Mouse (Mus musculus) liver, postnatal 0 days (tissue): Measurements from ENCODE around the gene Pdcl2. TPM values are rescaled to one million over a fixed set of nuclear protein-coding genes. Genes with fewer than 3 reads are reported as not detected.

Source experiments
- ATAC-seq: fragments of 200-750 bp; cut with Nextera tagmentation; 2 replicates; pipeline ENCODE4 v1.8.0; 2017; ENCODE audit warnings: mild to moderate bottlenecking, moderate library complexity
- DNase-seq: peaks from one replicate; pipeline ENCODE4 v3.0.0-alpha.2; 2016
- H3K27ac ChIP-seq: fragments of 300-500 bp; sonication (generic); 2 replicates; pipeline ENCODE4 v1.5.1; 2014; ENCODE audit warnings: antibody characterized with exemption, moderate library complexity, mild to moderate bottlenecking, low read depth
- H3K27me3 ChIP-seq: fragments of 300-500 bp; sonication (generic); 2 replicates; pipeline ENCODE4 v1.6.1; 2014; ENCODE audit warnings: low read length, control low read depth, mixed read lengths; ENCODE audit not compliant: insufficient read depth
- H3K36me3 ChIP-seq: fragments of 300-500 bp; sonication (generic); replicated peaks from 2 replicates; pipeline ENCODE4 v1.6.1; 2014; ENCODE audit warnings: mild to moderate bottlenecking, control low read depth, low read length, moderate library complexity, mixed read lengths; ENCODE audit not compliant: insufficient read depth
- H3K4me1 ChIP-seq: fragments of 300-500 bp; sonication (generic); 2 replicates; pipeline ENCODE4 v1.6.1; 2014; ENCODE audit warnings: antibody characterized with exemption, mild to moderate bottlenecking, control low read depth; ENCODE audit not compliant: insufficient read depth
- H3K4me2 ChIP-seq: fragments of 300-500 bp; sonication (generic); 2 replicates; pipeline ENCODE4 v1.6.1; 2014; ENCODE audit warnings: low read depth, mild to moderate bottlenecking, low read length, moderate library complexity, mixed read lengths
- H3K4me3 ChIP-seq: fragments of 300-500 bp; sonication (generic); 2 replicates; pipeline ENCODE4 v1.5.1; 2014; ENCODE audit warnings: low read depth, low read length
- H3K9ac ChIP-seq: fragments of 300-500 bp; sonication (generic); replicated peaks from 2 replicates; pipeline ENCODE4 v1.6.1; 2014; ENCODE audit warnings: mild to moderate bottlenecking, moderate library complexity
- H3K9me3 ChIP-seq: fragments of 300-500 bp; sonication (generic); 2 replicates; pipeline ENCODE4 v1.6.1; 2016; ENCODE audit warnings: mild to moderate bottlenecking, control low read depth, low read length, mixed read lengths
- CTCF ChIP-seq: sonication (generic); IDR thresholded peaks from 2 replicates; pipeline ENCODE4 v1.5.1; 2016; ENCODE audit warnings: antibody characterized with exemption, low read depth
- EP300 ChIP-seq: IDR thresholded peaks from 2 replicates; pipeline ENCODE4 v1.6.1; 2016; ENCODE audit warnings: antibody characterized with exemption, low read depth, mild to moderate bottlenecking
- WGBS: fragments of 180-500 bp; shearing (Covaris S2); extraction: QIAGEN DNeasy Blood & Tissue Kit; methylation state at CpG from one replicate; pipeline ENCODE4 v1.1.7; 2014; ENCODE audit not compliant: insufficient replicate concordance; 5-methylcytosine and 5-hydroxymethylcytosine counted together
- polyA plus RNA-seq: library from polyadenylated mRNA; unstranded; fragments of >200 nt; fragmentation: Nextera tagmentation; extraction: Ambion mirVana; gene quantifications from 2 replicates; pipeline ENCODE4 v1.2.1, GENCODE M21; 2015

Pdcl2 gene
- polyA plus RNA-seq, result not detected in 2 replicates

DNA sequence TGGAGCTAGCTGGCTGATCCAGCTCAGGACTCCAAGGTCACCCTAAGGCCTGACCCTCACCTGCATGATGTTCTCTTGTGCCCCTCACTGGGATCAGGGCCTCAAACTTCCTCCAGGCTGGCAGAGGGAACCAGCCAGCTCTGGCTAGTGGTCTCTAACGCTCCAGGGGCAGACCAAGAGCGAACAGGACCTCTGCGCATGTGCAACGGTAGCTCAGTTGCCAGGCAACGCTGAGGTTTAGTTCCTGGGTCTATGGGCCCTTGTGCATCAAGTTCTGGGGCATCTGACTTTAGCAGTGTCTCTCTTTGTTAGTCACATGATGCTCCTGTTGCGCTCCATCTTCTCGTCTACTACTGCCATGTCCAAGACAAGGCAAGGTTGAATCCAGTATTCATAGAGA is at the start of gene Pdcl2:
Gene Pdcl2, minus strand, starts transcription at position 204 of the 400 bp plus-strand sequence.
- Histone ChIP-seq H3K27me3 (no peaks in the 10 kb centered on the region), H3K9me3 (no peaks in the 10 kb centered on the region), H3K36me3 (no peaks in the 10 kb centered on the region), H3K4me2 (no peak within 1 kb of the TSS), H3K4me1 (no peaks in the 10 kb centered on the region), H3K27ac (no peak within 1 kb of the TSS), H3K4me3 (no peak within 1 kb of the TSS), H3K9ac (no peak within 1 kb of the TSS)
- WGBS, result 83% methylated on average over 7 of the region's 7 CpGs
- TF ChIP-seq CTCF (no peak), EP300 (no peak)
- ATAC-seq, result no peak
- no peak for DNase-seq

DNA sequence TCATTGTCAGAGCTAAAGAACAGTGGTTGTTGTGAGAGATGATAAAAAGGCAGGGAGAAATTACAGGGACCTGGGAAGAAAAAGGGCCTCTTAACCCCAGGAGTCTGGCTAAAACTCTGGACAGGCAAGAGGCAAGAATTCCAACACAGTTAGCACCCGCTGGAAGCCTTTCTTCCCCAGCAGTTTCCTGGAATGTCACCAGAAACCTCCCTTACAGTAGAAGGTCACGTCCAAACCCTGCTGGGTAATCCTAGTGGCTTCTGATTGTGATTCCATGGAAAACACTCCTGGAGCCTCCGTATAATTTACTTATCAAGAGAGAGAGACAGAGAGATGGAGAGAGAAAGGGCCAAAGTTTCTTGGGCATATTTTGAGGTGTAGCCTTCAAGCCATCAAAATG is 48.3 kb upstream of the Pdcl2 start:
- H3K9ac ChIP-seq, result no peak overlapping the region
- no peak for TF ChIP-seq CTCF
- TF ChIP-seq EP300, result no peak
- no peaks in the 10 kb centered on the region for H3K36me3 ChIP-seq
- H3K9me3 ChIP-seq, result no peaks in the 10 kb centered on the region
- no peaks in the 10 kb centered on the region for H3K4me1 ChIP-seq
- no peak overlapping the region for H3K4me2 ChIP-seq
- H3K4me3 ChIP-seq, result no peak overlapping the region
- 50% methylated on average over 3 of the region's 3 CpGs for WGBS
- no peaks in the 10 kb centered on the region for H3K27me3 ChIP-seq
- no peak overlapping the region for H3K27ac ChIP-seq
- no peak for DNase-seq
- no peak for ATAC-seq

DNA sequence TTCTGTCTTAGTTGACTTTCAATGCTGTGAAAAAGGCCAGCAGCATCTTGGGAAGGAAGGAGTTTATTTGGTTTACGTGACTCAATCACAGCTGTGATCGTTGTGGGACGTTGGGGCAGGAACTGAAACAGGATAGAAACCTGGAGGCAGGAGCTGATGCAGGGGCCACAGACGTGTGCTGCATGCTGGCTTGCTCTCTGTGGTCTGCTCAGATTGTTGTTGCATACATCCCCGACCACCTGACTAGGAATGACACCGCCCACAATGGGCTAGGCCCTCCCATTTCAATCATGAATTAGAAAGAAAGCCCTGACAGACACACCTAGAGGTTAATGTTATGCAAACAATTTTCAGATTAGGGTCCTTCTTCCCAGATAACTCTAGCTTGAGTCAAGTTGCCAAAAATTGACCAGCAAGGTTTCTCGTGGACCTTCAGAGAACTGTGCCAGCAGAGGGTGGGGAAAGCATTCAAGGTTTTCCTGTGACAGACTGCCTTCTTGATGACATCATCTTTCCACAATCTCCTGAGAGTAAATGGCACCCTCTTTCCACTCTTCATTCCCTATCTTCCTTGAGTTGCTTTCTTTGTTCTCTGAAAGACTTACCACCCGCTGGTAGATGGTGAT is 38.4 kb upstream of the Pdcl2 start:
- DNase-seq (no peak), ATAC-seq (no peak)
- Histone ChIP-seq H3K4me2 (no peak overlapping the region), H3K4me3 (no peak overlapping the region), H3K36me3 (no peaks in the 10 kb centered on the region), H3K9me3 (no peaks in the 10 kb centered on the region), H3K27ac (no peak overlapping the region), H3K4me1 (no peaks in the 10 kb centered on the region), H3K27me3 (peaks cover under 1% of the 10 kb centered on the region; the same call in 1 of the 2 replicates), H3K9ac (no peak overlapping the region)
- 62% methylated on average over 8 of the region's 8 CpGs for WGBS
- TF ChIP-seq CTCF (no peak), EP300 (no peak)

- H3K27ac ChIP-seq, result no peak overlapping the region
- WGBS, result 42% methylated on average over 5 of the region's 5 CpGs
- TF ChIP-seq EP300 (no peak), CTCF (no peak)
These were observed 34.5 kb upstream of the Pdcl2 start for GRCm38 (mm10) chr5:76365406-76365805.

DNA sequence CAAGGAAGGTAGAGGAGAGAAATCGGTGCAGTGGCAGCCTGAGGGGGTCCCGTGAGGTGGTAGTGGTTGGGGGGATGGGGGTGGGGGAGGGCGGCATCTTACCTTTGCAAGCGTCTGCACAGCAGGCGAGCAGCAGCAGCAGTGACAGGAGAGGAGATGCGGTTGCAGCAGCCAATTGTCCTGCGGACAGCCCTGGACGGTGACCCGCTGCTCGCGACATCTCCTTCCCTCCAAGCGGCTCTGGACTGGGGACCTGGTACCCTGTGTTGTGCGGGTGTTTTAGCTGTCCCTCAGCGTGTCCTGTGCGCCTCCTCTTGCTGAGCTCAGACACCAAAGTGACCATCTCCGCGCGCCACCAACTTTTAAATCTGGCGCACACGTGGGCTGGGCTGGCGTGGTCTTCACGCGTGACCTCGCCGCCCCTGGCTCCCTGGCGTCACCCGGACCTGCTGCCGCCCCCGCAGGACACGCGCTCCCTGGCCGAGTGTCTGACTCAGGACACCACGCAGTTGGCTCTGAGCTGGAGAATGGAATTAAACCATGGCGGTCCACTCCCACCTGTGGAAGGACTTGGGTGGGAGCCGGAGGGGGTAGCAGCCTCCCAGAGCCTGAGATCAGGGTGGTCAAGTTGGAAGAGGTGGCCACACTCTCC is 32.6 kb upstream of the Pdcl2 start, which contains the start of gene Nmu:
Gene Nmu, minus strand, starts transcription at position 336 of the 652 bp plus-strand sequence.
- Histone ChIP-seq H3K36me3 (no peaks in the 10 kb centered on the region), H3K27me3 (peaks cover 20% of the 10 kb centered on the region), H3K4me3 (no peak within 1 kb of the TSS), H3K4me1 (no peaks in the 10 kb centered on the region), H3K9ac (no peak within 1 kb of the TSS), H3K9me3 (no peaks in the 10 kb centered on the region), H3K27ac (no peak within 1 kb of the TSS), H3K4me2 (no peak within 1 kb of the TSS)
- DNase-seq (no peak), ATAC-seq (no peak)
- TF ChIP-seq EP300 (no peak), CTCF (no peak)
- WGBS, result 6% methylated on average over 35 of the region's 35 CpGs

More at GRCm38 (mm10) chr5:76365406-76365805, 34.5 kb upstream of the Pdcl2 start:
- peaks cover 20% of the 10 kb centered on the region for H3K27me3 ChIP-seq
- H3K4me2 ChIP-seq, result no peak overlapping the region
- no peaks in the 10 kb centered on the region for H3K4me1 ChIP-seq
- no peak overlapping the region for H3K4me3 ChIP-seq
- DNase-seq, result no peak
- H3K9ac ChIP-seq, result no peak overlapping the region
- ATAC-seq, result no peak
- no peaks in the 10 kb centered on the region for H3K9me3 ChIP-seq
- no peaks in the 10 kb centered on the region for H3K36me3 ChIP-seq

GRCm38 (mm10) chr5:76360786-76361185 is 29.8 kb upstream of the Pdcl2 start:
- 70% methylated on average over 4 of the region's 4 CpGs for WGBS
- ATAC-seq, result no peak
- Histone ChIP-seq H3K4me3 (no peak overlapping the region), H3K27ac (no peak overlapping the region), H3K9me3 (no peaks in the 10 kb centered on the region), H3K27me3 (peaks cover 20% of the 10 kb centered on the region), H3K36me3 (no peaks in the 10 kb centered on the region), H3K4me2 (no peak overlapping the region), H3K4me1 (no peaks in the 10 kb centered on the region), H3K9ac (no peak overlapping the region)
- TF ChIP-seq EP300, result no peak
- no peak for DNase-seq
